Mouse (Mus musculus) lung, postnatal 10 days (tissue): ENCODE data around the gene Vmn1r218.
"Not testable (repeated sequence)": the region's sequence is repeated elsewhere in the genome, so short reads cannot be mapped to it uniquely, and the experiment has no call there.

Experiments
- DNase-seq: peaks from one replicate; pipeline ENCODE4 v3.0.0; 2021

The Vmn1r218 gene

DNA sequence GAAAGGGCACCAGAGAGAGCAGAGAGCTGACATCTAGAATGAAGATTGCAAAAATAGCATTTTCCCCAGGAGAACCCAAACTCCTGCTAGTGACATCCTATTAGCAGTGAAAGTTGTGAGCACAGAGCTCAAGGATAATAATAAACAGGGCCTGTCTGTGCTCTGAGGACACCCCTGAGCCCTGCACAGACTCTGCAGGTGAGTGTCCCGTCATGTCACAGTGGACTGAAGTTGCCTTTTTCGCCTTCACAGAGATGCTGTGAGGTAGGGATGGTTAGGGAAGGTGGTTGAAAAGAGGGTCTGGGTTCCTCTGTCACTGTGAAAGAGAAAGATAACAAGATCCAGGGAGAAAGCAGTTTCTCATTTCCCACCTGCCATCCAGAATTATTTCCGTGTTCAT lies at the start of gene Vmn1r218:
Gene Vmn1r218 (plus strand): TSS at position 57 of the 400 bp plus-strand sequence.
- no peak for DNase-seq

DNA sequence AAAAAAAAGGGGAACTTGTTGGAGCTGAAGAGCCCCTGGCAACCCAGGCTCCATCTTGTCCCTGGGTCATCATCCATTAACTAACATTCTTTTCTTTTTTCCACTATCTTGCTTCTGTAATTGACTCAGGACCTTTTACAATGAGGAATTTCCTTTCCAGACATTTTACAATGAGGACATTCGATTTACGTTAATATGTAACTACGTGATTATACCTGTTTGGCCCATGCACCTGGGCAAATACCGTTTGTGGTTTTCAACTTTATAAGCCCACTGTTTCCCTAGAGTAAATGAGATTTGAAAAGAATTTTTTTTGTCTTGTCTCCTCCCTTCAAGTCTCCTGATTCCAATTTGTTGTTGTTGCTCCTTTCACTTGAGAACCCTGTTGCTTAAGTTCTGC lies 38.6 kb upstream of the Vmn1r218 start:
- DNase-seq, result no peak

DNA sequence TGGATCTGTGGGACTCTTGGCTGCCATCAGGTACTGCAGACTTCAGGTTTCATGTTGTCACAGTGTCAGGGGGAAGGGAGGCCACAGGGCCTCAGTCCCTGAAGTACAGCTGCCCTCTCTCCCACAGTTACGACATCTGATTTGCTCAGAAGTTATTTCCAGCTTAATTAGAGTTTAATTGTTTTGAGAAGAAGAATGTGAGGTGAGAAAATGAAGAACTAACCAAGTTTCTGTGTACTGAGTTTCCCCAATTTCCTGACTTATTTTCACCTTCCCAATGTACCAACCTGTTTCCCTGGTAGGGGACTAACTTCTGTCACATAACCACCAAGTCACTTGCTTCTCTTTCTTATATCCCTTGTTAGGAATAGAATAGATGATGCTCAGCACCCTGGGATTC lies 14.8 kb upstream of the Vmn1r218 start, which contains the start of gene Vmn1r217:
Gene Vmn1r217 (minus strand): TSS at position 101 of the 400 bp plus-strand sequence.
- not testable (repeated sequence) for DNase-seq

DNA sequence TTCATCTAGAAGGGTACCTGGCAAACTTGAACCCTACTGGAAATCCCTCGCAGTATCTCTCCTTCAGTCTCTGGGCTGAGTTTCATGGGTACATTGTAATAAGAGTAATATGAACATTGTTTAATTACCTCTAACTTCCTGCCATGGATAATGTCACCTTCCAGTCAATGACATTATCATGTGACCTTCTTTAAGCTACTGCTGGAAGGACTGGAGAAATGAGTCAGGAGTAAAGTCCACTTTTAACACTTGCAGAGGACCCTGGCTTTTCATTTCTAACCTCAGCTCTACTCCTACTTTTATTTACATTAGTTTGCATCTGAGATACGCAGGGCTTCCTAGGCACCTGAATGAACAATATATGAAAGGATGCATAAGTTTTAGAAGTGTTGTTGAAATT lies 12.3 kb upstream of the Vmn1r218 start:
- no peak for DNase-seq

DNA sequence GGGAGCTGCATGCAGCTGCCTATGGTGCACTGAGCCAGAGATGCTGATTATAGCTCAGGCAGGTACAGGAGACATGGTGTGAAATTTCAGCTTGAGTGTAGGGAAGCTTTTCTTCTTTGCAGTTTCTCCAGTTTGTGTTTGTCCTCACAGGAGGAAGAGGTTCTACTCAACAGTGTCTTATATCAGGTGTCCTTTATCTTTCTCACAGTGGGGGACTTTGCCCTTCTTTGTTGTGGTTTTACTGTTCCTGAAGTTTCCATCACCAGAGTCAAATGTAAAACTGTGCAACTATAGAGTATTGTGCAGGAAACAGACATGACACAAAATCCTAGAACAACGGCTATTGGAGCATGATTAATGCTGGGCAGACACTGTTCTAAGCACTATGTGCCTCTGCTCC lies 546 bp downstream of the Vmn1r218 start:
- DNase-seq, result no peak

DNA sequence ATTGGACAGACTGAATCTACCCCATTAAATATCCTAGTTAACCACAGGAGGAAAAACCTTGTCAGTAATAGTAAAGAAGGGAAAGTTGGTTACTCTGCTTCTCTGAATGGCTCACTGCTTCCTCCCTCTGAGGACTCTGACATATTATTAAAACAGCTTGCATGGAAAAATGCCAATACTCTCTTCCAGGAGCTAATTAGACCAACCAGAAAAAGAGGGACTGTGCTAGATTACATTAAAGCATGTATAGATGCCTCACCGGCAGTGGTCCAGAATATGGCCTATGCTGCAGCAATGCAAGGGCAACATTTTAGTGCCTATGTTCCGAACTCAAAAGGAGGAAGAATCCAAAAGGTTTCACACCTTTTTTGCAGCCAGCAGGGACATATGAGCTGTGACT lies 5.9 kb downstream of the Vmn1r218 start:
- DNase-seq, result no peak

DNA sequence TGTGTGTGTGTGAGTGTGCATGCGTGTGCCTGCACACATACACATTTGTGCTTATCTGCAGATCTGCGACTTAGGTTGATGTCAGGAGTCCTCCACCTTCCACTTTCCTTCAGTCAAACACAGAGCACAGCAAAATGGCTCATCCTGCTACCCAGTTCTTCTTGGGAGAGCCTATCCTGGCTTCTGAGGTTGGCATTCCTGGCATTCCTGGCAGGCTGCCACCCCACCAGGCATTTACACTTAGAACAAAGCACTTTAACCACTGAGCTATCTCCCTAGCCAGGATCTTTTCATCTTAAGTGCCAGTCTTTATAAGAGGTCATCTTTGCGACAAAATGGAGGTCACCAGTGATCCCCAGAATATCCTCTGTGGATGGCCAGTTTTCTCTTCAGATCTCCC lies 24.9 kb downstream of the Vmn1r218 start:
- no peak for DNase-seq

DNA sequence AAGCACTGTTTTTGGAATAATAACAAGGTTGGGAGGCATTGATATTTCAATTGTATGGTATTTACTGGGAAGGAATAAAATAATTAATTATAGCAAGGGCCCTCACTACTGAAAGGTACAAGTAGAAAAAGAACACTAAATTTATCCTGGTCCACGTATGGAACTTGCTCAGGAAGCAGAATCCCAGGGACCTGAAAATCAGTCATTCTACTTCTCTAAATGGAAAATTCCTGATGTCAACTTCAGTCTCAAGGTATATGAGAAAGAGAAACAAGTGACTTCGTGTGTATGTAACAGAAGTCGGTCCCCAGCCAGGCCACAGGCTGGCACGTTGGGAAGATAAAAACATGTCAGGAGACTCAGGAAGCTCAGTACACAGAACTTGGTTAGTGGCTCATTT lies 26.1 kb downstream of the Vmn1r218 start, which contains the start of gene Vmn1r219:
Gene Vmn1r219 (plus strand): TSS at position 301 of the 400 bp plus-strand sequence.
- DNase-seq, result no peak

DNA sequence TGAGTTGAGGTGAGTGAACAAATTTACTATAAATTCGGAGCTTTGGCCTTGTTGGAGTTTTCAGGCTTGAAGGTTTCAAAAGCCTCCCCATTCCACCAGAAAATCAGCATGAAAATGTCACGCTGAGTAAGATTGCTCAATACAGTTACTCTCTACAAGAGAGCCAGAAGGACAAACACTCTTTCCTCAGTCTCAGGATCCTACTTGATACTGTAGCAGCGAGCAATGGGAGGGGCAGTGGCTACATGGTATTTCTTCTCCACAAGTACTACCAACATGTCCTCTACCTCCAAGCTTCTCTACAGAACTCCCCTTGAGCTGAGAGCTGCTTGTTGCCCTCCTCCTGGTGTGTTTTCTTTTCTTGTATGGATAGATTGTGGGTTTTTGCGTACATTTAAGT lies 33.5 kb downstream of the Vmn1r218 start:
- not testable (repeated sequence) for DNase-seq

DNA sequence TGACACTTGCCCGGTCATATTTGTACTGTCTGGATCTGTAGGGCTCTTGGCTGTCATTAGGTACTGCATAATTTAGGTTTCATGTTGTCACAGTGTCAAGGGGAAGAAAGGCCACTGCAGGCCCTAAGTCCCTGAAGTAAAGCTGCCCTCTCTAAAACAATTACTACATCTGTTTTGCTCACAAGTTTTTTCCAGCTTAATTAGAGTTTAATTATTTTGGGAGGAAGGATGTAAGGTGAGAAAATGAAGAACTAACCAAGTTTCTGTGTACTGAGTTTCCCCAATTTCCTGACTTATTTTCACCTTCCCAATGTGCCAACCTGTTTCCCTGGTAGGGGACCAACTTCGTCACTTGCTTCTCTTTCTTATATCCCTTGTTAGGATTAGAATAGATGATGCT lies 54.9 kb downstream of the Vmn1r218 start, which contains the start of gene Vmn1r220:
Gene Vmn1r220 (minus strand): TSS at position 101 of the 400 bp plus-strand sequence.
- DNase-seq, result no peak
